Mouse (Mus musculus) kidney, embryonic 14.5 days (tissue): ENCODE measurements around the gene H2-Q2. TPM values are rescaled to one million over a fixed set of nuclear protein-coding genes. Genes with fewer than 3 reads are reported as not detected.
"Not testable (repeated sequence)": the region's sequence is repeated elsewhere in the genome, so short reads cannot be mapped to it uniquely, and the experiment has no call there.

ENCODE experiments used
- ATAC-seq: fragments of 200-750 bp; cut with Nextera tagmentation; 2 replicates; pipeline ENCODE4 v1.8.0; 2017; ENCODE audit warnings: moderate number of reproducible peaks, mild to moderate bottlenecking, moderate TSS enrichment, moderate library complexity; ENCODE audit not compliant: low FRiP score, low TSS enrichment
- H3K27ac ChIP-seq: fragments of 300-500 bp; sonication (generic); 2 replicates; pipeline ENCODE4 v1.5.1; 2014; ENCODE audit warnings: low read depth, mild to moderate bottlenecking, low read length, moderate library complexity, mixed read lengths
- H3K27me3 ChIP-seq: fragments of 300-500 bp; sonication (generic); 2 replicates; pipeline ENCODE4 v1.6.1; 2014; ENCODE audit warnings: mild to moderate bottlenecking, low read length; ENCODE audit not compliant: control insufficient read depth, insufficient read depth
- H3K36me3 ChIP-seq: fragments of 300-500 bp; sonication (generic); 2 replicates; pipeline ENCODE4 v1.6.1; 2014; ENCODE audit warnings: low read length, mixed read lengths; ENCODE audit not compliant: control insufficient read depth, insufficient read depth
- H3K4me1 ChIP-seq: fragments of 300-500 bp; sonication (generic); 2 replicates; pipeline ENCODE4 v1.6.1; 2014; ENCODE audit warnings: low read length, mixed read lengths; ENCODE audit not compliant: control insufficient read depth, insufficient read depth
- H3K4me2 ChIP-seq: fragments of 300-500 bp; sonication (generic); replicated peaks from 2 replicates; pipeline ENCODE4 v1.6.1; 2014; ENCODE audit warnings: low read depth, mild to moderate bottlenecking, low read length
- H3K4me3 ChIP-seq: fragments of 300-500 bp; sonication (generic); 2 replicates; pipeline ENCODE4 v1.5.1; 2014; ENCODE audit warnings: mild to moderate bottlenecking, low read length
- H3K9ac ChIP-seq: fragments of 300-500 bp; sonication (generic); 2 replicates; pipeline ENCODE4 v1.6.1; 2014; ENCODE audit warnings: low read depth, mild to moderate bottlenecking, low read length, moderate library complexity
- H3K9me3 ChIP-seq: fragments of 300-500 bp; sonication (generic); 2 replicates; pipeline ENCODE4 v1.6.1; 2016; ENCODE audit warnings: low read length; ENCODE audit not compliant: control insufficient read depth
- WGBS: fragments of 180-500 bp; shearing (Covaris S2); extraction: QIAGEN DNeasy Blood & Tissue Kit; methylation state at CpG from one replicate; pipeline ENCODE4 v1.1.7; 2014; 5-methylcytosine and 5-hydroxymethylcytosine counted together
- polyA plus RNA-seq: library from polyadenylated mRNA; unstranded; fragments of >200 nt; fragmentation: Nextera tagmentation; extraction: Ambion mirVana; gene quantifications from 2 replicates; pipeline ENCODE4 v1.2.1, GENCODE M21; 2014

H2-Q2 gene
- 0.24 and 0.37 TPM in 2 replicates for polyA plus RNA-seq

DNA sequence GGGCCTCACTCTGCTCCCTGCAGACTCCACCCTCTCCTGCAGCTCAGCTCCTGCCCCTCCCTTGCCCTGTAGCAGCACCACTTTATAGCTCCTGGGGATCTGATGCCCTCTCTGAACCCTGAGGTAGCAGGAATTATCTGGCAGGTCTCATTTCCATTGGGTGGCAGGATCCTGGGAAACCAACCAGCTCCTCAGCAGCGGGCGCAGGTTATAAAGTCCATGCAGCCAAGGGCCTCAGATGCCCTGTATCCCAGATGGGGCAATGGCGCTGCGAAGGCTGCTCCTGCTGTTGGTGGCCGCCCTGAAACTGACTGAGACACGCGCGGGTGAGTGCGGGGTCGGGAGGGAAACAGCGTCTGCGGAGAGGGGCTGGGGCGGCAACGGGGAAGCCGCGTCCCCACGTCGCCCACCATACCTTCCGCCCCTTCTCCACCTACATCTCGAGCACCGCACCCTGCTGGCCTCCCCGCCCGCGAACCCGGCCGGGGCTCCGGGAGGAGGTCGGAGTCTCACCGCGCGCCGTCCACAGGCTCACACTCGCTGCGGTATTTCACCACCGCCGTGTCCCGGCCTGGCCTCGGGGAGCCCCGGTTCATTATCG lies at the start of gene H2-Q2:
Gene H2-Q2, plus strand, starts transcription at position 172 of the 601 bp plus-strand sequence.
- Histone ChIP-seq H3K9me3 (no peaks in the 10 kb centered on the region), H3K36me3 (no peaks in the 10 kb centered on the region), H3K4me2 (peak within 1 kb of the TSS; percentile 65), H3K4me1 (peaks cover 5% of the 10 kb centered on the region; the same call in 1 of the 2 replicates), H3K4me3 (peak within 1 kb of the TSS; percentile 41), H3K27me3 (peaks cover 37% of the 10 kb centered on the region), H3K9ac (0 out of 2 replicates have a peak within 1 kb of the TSS, but pooled peaks have one; percentile 18), H3K27ac (no peak within 1 kb of the TSS)
- no peak for ATAC-seq
- under 1% methylated on average over 37 of the region's 40 CpGs for WGBS

DNA sequence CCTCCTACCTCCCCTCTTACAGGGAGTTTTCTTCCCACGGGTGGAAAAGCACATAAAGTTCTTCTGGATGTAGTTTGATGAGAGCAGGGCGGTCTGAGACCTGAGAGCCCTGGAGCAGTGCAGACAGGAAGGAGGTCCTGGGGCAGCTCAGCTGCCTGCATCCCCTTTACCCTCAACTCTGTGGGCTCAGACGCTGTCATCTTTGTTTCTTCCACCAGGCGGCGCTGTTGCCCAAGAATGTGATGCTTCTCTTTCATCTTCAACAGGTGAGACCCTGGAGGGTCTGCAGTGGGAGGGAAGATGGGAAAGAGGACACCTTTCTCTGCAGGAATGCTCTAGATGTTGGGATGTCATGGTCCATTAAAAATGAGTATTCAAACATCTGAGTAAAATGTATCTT lies 46.2 kb upstream of the H2-Q2 start:
- H3K9ac ChIP-seq, H3K27me3 ChIP-seq, H3K4me1 ChIP-seq, H3K4me3 ChIP-seq, H3K4me2 ChIP-seq, H3K36me3 ChIP-seq, H3K27ac ChIP-seq, ATAC-seq, H3K9me3 ChIP-seq: not testable (repeated sequence)
- 3% methylated on average over 5 of the region's 5 CpGs for WGBS

DNA sequence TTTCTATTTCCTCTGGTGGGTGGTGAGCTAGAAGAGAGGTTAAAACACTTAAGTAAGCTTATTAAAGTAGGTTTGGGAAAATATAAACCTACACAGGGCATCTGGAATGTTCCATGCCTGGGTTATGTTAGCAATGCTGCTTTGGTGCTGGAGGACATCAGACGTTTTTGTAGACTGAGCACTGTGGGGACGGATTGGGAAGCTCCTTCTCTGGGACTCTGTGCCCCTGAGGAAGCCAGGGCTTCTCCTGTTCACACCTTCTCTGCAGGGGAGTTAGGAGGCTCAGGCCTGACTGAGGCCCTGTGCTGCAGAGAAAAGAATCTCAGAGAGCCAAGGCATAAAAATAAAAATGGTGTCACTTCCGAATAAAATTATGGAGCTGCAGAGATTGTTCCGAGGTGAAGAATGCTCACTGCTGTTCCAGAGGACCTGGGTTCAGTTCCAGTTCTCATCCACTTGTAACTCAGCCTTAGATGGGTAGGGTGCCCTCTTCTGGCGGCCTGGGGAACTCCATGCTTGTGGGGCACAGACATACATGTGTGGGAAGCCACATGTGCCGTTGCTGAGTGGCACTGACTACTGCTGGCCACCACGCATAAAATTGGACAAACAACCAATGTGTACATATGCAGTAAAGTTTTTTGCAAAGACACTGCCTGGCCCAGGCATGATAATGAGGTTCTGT lies 41.6 kb upstream of the H2-Q2 start:
- H3K4me3 ChIP-seq, ATAC-seq, H3K9ac ChIP-seq, H3K9me3 ChIP-seq, H3K4me2 ChIP-seq, H3K27ac ChIP-seq, H3K4me1 ChIP-seq, H3K27me3 ChIP-seq, H3K36me3 ChIP-seq: not testable (repeated sequence)
- 87% methylated on average over 7 of the region's 7 CpGs for WGBS

DNA sequence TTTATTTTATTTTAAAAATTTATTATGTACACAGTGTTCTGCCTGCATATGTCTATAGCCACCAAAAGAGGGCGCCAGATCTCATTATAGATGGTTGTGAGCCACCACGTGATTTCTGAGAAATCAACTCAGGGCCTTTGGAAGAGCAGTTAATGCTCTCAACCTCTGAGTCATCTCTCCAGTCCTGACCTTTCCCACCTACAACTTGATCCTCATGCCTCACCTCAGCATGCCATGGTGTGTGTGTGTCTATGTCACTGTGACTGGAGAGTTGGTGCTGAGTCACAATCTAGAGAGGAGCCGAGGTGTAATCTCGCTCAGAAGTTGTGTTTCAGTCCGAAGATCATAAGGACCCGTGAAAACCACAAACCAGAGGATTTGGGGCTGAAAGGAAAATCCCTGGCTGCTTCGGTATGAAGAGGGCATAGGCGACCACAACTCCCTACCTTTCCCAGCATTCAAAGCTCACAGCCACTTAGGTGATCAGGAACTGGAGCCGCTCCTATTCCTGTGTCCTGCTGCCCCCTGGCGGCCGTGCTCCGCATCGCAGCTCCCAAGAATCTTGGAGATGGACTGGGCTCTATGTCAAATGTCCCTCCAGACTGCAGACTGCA lies 40.3 kb upstream of the H2-Q2 start:
- Histone ChIP-seq H3K36me3 (no peaks in the 10 kb centered on the region), H3K27me3 (no peaks in the 10 kb centered on the region), H3K9me3 (0 out of 2 replicates have a peak, but pooled peaks cover 2% of the 10 kb centered on the region), H3K4me2 (no peak overlapping the region), H3K4me1 (no peaks in the 10 kb centered on the region), H3K9ac (no peak overlapping the region), H3K4me3 (no peak overlapping the region), H3K27ac (no peak overlapping the region)
- WGBS = 27% methylated on average over 13 of the region's 13 CpGs
- ATAC-seq = no peak

DNA sequence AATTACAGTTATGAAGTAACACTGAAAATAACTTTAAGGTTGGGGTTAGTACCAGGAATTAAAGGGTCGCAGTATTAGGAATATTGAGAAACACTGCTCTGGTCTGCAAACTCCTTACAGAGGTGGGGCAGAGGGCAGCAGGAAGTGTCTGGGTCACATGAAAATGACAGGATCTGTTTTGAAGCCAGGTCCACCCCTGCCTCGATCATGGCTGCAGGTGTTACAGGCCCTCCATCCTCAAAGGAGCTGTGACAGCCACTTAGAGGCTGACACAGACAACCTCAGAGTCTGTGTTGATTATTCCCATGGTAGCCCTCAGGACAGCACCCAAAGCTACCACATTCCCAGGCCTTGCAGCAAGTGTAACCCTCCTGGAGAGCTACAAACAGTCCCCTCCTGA lies 38.8 kb upstream of the H2-Q2 start:
- Histone ChIP-seq H3K27me3 (no peaks in the 10 kb centered on the region), H3K36me3 (no peaks in the 10 kb centered on the region), H3K4me3 (no peak overlapping the region), H3K9ac (no peak overlapping the region), H3K4me1 (no peaks in the 10 kb centered on the region), H3K9me3 (0 out of 2 replicates have a peak, but pooled peaks cover 2% of the 10 kb centered on the region), H3K4me2 (no peak overlapping the region), H3K27ac (no peak overlapping the region)
- no peak for ATAC-seq
- 77% methylated on average over 2 of the region's 2 CpGs for WGBS

DNA sequence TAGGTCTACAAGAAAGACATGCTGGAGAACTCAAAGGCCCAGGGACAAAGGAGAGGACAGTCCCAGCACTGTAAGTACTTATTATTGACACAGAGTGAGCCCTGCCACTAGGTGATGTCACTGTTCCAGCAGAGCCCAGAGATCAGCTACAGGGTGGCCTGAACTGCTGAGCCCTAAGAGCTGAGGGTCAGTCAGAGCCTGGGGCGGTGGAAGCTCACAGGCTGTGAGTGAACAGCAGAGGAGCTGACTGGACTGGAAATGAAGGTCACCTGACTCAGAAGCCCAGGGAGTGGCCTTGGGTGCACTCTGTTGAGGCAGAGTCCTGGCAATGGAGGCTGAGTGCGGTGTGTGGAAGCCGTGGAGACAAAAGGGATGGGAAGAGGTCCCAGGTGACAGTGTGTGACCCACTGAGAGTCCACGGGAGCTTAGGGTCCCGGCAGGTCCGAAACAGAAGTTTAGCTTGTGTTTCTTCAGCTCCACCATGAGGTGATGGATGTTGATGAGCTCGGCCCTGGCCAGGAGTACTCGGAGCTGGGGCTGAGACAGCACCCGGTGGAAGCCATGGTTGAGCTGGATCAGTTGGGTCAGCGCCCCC lies 38.2 kb upstream of the H2-Q2 start:
- WGBS = 80% methylated on average over 10 of the region's 10 CpGs
- Histone ChIP-seq H3K9me3 (0 out of 2 replicates have a peak, but pooled peaks cover 2% of the 10 kb centered on the region), H3K27ac (no peak overlapping the region), H3K4me2 (no peak overlapping the region), H3K4me1 (no peaks in the 10 kb centered on the region), H3K36me3 (no peaks in the 10 kb centered on the region), H3K4me3 (no peak overlapping the region), H3K27me3 (no peaks in the 10 kb centered on the region), H3K9ac (no peak overlapping the region)
- no peak for ATAC-seq

DNA sequence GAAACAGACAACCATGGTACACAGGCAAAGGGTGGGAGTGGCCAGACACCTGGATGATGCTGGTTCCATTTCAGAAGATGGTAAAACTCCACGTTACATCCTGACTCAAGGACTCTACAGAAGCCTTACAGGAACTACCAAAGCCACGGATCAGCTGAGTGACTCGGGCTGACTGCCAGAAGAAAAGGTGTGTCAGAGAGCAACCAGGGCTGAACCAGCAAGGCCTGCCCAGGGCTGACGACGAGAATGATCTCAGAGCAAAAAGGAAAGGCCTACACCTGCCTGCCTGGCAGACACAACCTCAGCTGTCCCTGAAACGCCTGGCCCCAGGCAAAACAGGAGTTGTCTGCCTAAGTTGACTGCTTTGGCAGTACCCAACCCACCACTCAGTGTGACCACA lies 37.6 kb upstream of the H2-Q2 start:
- H3K9me3 ChIP-seq = 0 out of 2 replicates have a peak, but pooled peaks cover 2% of the 10 kb centered on the region
- H3K4me1 ChIP-seq = no peaks in the 10 kb centered on the region
- no peaks in the 10 kb centered on the region for H3K27me3 ChIP-seq
- H3K9ac ChIP-seq = no peak overlapping the region
- ATAC-seq = no peak
- no peak overlapping the region for H3K27ac ChIP-seq
- no peaks in the 10 kb centered on the region for H3K36me3 ChIP-seq
- H3K4me2 ChIP-seq = no peak overlapping the region
- 74% methylated on average over 6 of the region's 6 CpGs for WGBS
- no peak overlapping the region for H3K4me3 ChIP-seq

DNA sequence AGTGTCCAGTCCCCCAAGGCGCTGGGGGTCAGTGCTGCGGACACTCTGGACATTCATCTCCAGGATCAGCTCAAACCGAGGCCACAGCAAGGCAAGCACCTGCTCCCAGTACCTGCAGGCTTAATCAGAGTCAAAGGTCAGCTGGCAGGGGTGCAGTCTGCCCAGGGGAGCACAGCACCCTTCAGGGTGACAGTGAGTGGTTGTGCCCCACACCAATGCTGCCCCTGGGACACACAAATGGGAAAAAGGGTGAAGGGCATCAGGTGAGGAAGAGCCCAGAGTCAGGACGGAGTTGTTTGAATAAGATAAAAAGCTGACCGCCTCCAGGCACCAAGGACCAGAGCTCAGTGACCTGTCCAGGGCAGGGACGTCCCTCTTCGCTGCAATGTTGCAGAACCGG lies 37.1 kb upstream of the H2-Q2 start:
- not testable (repeated sequence) for H3K27ac ChIP-seq, H3K9ac ChIP-seq, H3K4me2 ChIP-seq, H3K27me3 ChIP-seq, H3K36me3 ChIP-seq, H3K4me3 ChIP-seq, H3K9me3 ChIP-seq, ATAC-seq, H3K4me1 ChIP-seq
- WGBS = 84% methylated on average over 8 of the region's 8 CpGs

DNA sequence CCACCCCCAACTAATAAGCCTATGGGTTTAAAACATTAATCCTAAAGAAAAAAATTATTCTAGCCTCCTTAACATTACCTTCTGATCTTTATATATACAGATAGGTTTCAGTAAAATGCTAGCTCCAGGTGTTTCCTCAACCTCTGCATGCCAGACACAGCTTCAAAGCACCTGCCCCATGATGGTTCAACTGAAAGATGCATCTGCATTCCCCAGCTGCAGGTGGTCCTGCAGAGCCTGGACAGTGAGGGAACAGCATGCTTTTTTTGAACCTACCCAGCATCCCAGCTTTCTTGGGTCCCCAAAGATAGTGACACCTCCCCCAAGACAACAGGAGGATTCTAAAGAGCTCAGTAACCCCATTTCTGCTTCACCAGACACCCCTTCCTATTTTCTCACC lies 23.4 kb upstream of the H2-Q2 start:
- no peak overlapping the region for H3K9ac ChIP-seq
- peaks cover 24% of the 10 kb centered on the region for H3K27me3 ChIP-seq
- 0 out of 2 replicates have a peak, but pooled peaks cover 6% of the 10 kb centered on the region for H3K4me1 ChIP-seq
- no peak for ATAC-seq
- H3K36me3 ChIP-seq = no peaks in the 10 kb centered on the region
- H3K4me3 ChIP-seq = no peak overlapping the region
- H3K9me3 ChIP-seq = no peaks in the 10 kb centered on the region
- no peak overlapping the region for H3K4me2 ChIP-seq
- H3K27ac ChIP-seq = no peak overlapping the region
